Mouse (Mus musculus): ENCODE results near the gene Ints3. TPM values are rescaled to one million over a fixed set of nuclear protein-coding genes. Genes with fewer than 3 reads are reported as not detected.
"Not testable (repeated sequence)": the region's sequence is repeated elsewhere in the genome, so short reads cannot be mapped to it uniquely, and the experiment has no call there.

The Ints3 gene
- polyA plus RNA-seq, 1 experiment from 2014 or later: 23.0 TPM

- Histone ChIP-seq H3K4me3 (replicated peaks; ENCODE audit: low read length) (no peak overlapping the region), H3K36me3 (ENCODE audit: control insufficient read depth, insufficient read depth, low read length) (peaks cover 6% of the 10 kb centered on the region; the same call in 1 of the 2 replicates), H3K9me3 (replicated peaks; ENCODE audit: control insufficient read depth, low read length) (no peaks in the 10 kb centered on the region), H3K9ac (ENCODE audit: low read length) (no peak overlapping the region), H3K27ac (ENCODE audit: low read length) (no peak overlapping the region), H3K4me2 (ENCODE audit: low read depth, low read length) (no peak overlapping the region), H3K4me1 (ENCODE audit: control insufficient read depth, insufficient read depth, low read length) (no peaks in the 10 kb centered on the region), H3K27me3 (ENCODE audit: control insufficient read depth, insufficient read depth, low read length) (no peaks in the 10 kb centered on the region)
- ATAC-seq (ENCODE audit: insufficient read depth, low FRiP score): no peak
- 82% methylated on average over 1 of the region's 1 CpGs for WGBS
Observed at GRCm38 (mm10) chr3:90359230-90359629, 74.2 kb downstream of the Ints3 start.

- H3K36me3 ChIP-seq (ENCODE audit: control insufficient read depth, insufficient read depth, low read length): peaks cover 15% of the 10 kb centered on the region
Observed at GRCm38 (mm10) chr3:90357959-90358358, 75.5 kb downstream of the Ints3 start.

GRCm38 (mm10) chr3:90347847-90348246 is 85.6 kb downstream of the Ints3 start:
- H3K27me3 ChIP-seq (ENCODE audit: control insufficient read depth, insufficient read depth, low read length): no peaks in the 10 kb centered on the region
- no peaks in the 10 kb centered on the region for H3K9me3 ChIP-seq (replicated peaks; ENCODE audit: control insufficient read depth, low read length)
- H3K4me2 ChIP-seq (ENCODE audit: low read depth, low read length): no peak overlapping the region
- no peak overlapping the region for H3K9ac ChIP-seq (ENCODE audit: low read length)
- ATAC-seq (ENCODE audit: insufficient read depth, low FRiP score): no peak
- no peak overlapping the region for H3K27ac ChIP-seq (ENCODE audit: low read length)
- WGBS: 94% methylated on average over 4 of the region's 4 CpGs
- H3K4me1 ChIP-seq (ENCODE audit: control insufficient read depth, insufficient read depth, low read length): no peaks in the 10 kb centered on the region
- H3K4me3 ChIP-seq (replicated peaks; ENCODE audit: low read length): no peak overlapping the region
- H3K36me3 ChIP-seq (ENCODE audit: control insufficient read depth, insufficient read depth, low read length): peaks cover 22% of the 10 kb centered on the region; the same call in 1 of the 2 replicates

More at GRCm38 (mm10) chr3:90357959-90358358, 75.5 kb downstream of the Ints3 start:
- no peaks in the 10 kb centered on the region for H3K27me3 ChIP-seq (ENCODE audit: control insufficient read depth, insufficient read depth, low read length)
- H3K27ac ChIP-seq (ENCODE audit: low read length): no peak overlapping the region
- H3K4me1 ChIP-seq (ENCODE audit: control insufficient read depth, insufficient read depth, low read length): no peaks in the 10 kb centered on the region
- ATAC-seq (ENCODE audit: insufficient read depth, low FRiP score): no peak
- H3K9ac ChIP-seq (ENCODE audit: low read length): no peak overlapping the region
- H3K4me2 ChIP-seq (ENCODE audit: low read depth, low read length): no peak overlapping the region
- H3K4me3 ChIP-seq (replicated peaks; ENCODE audit: low read length): no peak overlapping the region
- H3K9me3 ChIP-seq (replicated peaks; ENCODE audit: control insufficient read depth, low read length): no peaks in the 10 kb centered on the region
- WGBS: 89% methylated on average over 7 of the region's 7 CpGs

- H3K27ac ChIP-seq (ENCODE audit: low read length); H3K4me3 ChIP-seq (replicated peaks; ENCODE audit: low read length); H3K4me2 ChIP-seq (ENCODE audit: low read depth, low read length); H3K27me3 ChIP-seq (ENCODE audit: control insufficient read depth, insufficient read depth, low read length); H3K9me3 ChIP-seq (replicated peaks; ENCODE audit: control insufficient read depth, low read length); H3K9ac ChIP-seq (ENCODE audit: low read length); H3K4me1 ChIP-seq (ENCODE audit: control insufficient read depth, insufficient read depth, low read length); ATAC-seq (ENCODE audit: insufficient read depth, low FRiP score): not testable (repeated sequence)
- 54% methylated on average over 2 of the region's 2 CpGs for WGBS
- H3K36me3 ChIP-seq (ENCODE audit: control insufficient read depth, insufficient read depth, low read length): peaks cover 19% of the 10 kb centered on the region
Observed at GRCm38 (mm10) chr3:90342853-90343252, 90.6 kb downstream of the Ints3 start.

Other genes with a start within 250 kb of the Ints3 start
- gene Rps27, start 220.0 kb downstream of the Ints3 start, polyA plus RNA-seq (2015; fragmentation: Nextera tagmentation; extraction: Ambion mirVana): 1,106 and 1,465 TPM in 2 replicates
- 30.5 and 33.1 TPM in 2 replicates for gene Rab13, start 219.9 kb downstream of the Ints3 start, polyA plus RNA-seq (2015; fragmentation: Nextera tagmentation; extraction: Ambion mirVana)
- gene Jtb, start 202.0 kb downstream of the Ints3 start, polyA plus RNA-seq (2015; fragmentation: Nextera tagmentation; extraction: Ambion mirVana): 92.3 and 104 TPM in 2 replicates
- gene Creb3l4, start 190.1 kb downstream of the Ints3 start, polyA plus RNA-seq (2015; fragmentation: Nextera tagmentation; extraction: Ambion mirVana): 28.9 and 34.4 TPM in 2 replicates
- gene Slc39a1, start 185.4 kb downstream of the Ints3 start, polyA plus RNA-seq (2015; fragmentation: Nextera tagmentation; extraction: Ambion mirVana): 101 and 122 TPM in 2 replicates
- 18.2 and 21.1 TPM in 2 replicates for gene Crtc2, start 179.5 kb downstream of the Ints3 start, polyA plus RNA-seq (2015; fragmentation: Nextera tagmentation; extraction: Ambion mirVana)
- gene Dennd4b, start 168.4 kb downstream of the Ints3 start, polyA plus RNA-seq (2015; fragmentation: Nextera tagmentation; extraction: Ambion mirVana): 3.8 and 4.3 TPM in 2 replicates
- gene Gatad2b, start 140.4 kb downstream of the Ints3 start, polyA plus RNA-seq (2015; fragmentation: Nextera tagmentation; extraction: Ambion mirVana): 8.1 and 8.2 TPM in 2 replicates
- 10.1 TPM in 2 replicates for gene Slc27a3, start 43.7 kb downstream of the Ints3 start, polyA plus RNA-seq (2015; fragmentation: Nextera tagmentation; extraction: Ambion mirVana)
- gene Npr1, start 32.2 kb upstream of the Ints3 start, polyA plus RNA-seq (2015; fragmentation: Nextera tagmentation; extraction: Ambion mirVana): 5.9 and 6.4 TPM in 2 replicates
- gene Ilf2, start 42.5 kb upstream of the Ints3 start, polyA plus RNA-seq (2015; fragmentation: Nextera tagmentation; extraction: Ambion mirVana): 137 and 147 TPM in 2 replicates
- 77.5 and 79.1 TPM in 2 replicates for gene Snapin, start 57.4 kb upstream of the Ints3 start, polyA plus RNA-seq (2015; fragmentation: Nextera tagmentation; extraction: Ambion mirVana)
- gene Chtop, start 75.9 kb upstream of the Ints3 start, polyA plus RNA-seq (2015; fragmentation: Nextera tagmentation; extraction: Ambion mirVana): 92.7 and 105 TPM in 2 replicates
- 85.3 and 99.1 TPM in 2 replicates for gene S100a1, start 80.8 kb upstream of the Ints3 start, polyA plus RNA-seq (2015; fragmentation: Nextera tagmentation; extraction: Ambion mirVana)
- 37.3 and 44.1 TPM in 2 replicates for gene S100a13, start 80.8 kb upstream of the Ints3 start, polyA plus RNA-seq (2015; fragmentation: Nextera tagmentation; extraction: Ambion mirVana)
- 149 and 199 TPM in 2 replicates for gene S100a14, start 93.2 kb upstream of the Ints3 start, polyA plus RNA-seq (2015; fragmentation: Nextera tagmentation; extraction: Ambion mirVana)
- 407 and 487 TPM in 2 replicates for gene S100a16, start 103.6 kb upstream of the Ints3 start, polyA plus RNA-seq (2015; fragmentation: Nextera tagmentation; extraction: Ambion mirVana)
- 2.6 and 5.0 TPM in 2 replicates for gene S100a3, start 127.0 kb upstream of the Ints3 start, polyA plus RNA-seq (2015; fragmentation: Nextera tagmentation; extraction: Ambion mirVana)
- 0.93 and 1.3 TPM in 2 replicates for gene S100a2, start 156.6 kb upstream of the Ints3 start, polyA plus RNA-seq (2015; fragmentation: Nextera tagmentation; extraction: Ambion mirVana)
- not detected in 2 replicates for gene Gm42674, start 168.3 kb upstream of the Ints3 start, polyA plus RNA-seq (2015; fragmentation: Nextera tagmentation; extraction: Ambion mirVana)
- 12.5 and 15.1 TPM in 2 replicates for gene S100a4, start 170.1 kb upstream of the Ints3 start, polyA plus RNA-seq (2015; fragmentation: Nextera tagmentation; extraction: Ambion mirVana)
- gene S100a5, start 174.9 kb upstream of the Ints3 start, polyA plus RNA-seq (2015; fragmentation: Nextera tagmentation; extraction: Ambion mirVana): 4.5 and 5.2 TPM in 2 replicates
- gene S100a6, start 179.3 kb upstream of the Ints3 start, polyA plus RNA-seq (2015; fragmentation: Nextera tagmentation; extraction: Ambion mirVana): 820 and 892 TPM in 2 replicates
- 9.8 and 29.5 TPM in 2 replicates for gene S100a7a, start 220.4 kb upstream of the Ints3 start, polyA plus RNA-seq (2015; fragmentation: Nextera tagmentation; extraction: Ambion mirVana)
- gene S100a8, start 235.4 kb upstream of the Ints3 start, polyA plus RNA-seq (2015; fragmentation: Nextera tagmentation; extraction: Ambion mirVana): 235 and 367 TPM in 2 replicates

All from stomach, embryonic 16.5 days (tissue).